Mouse (Mus musculus) adrenal gland, postnatal 4 days (tissue): ENCODE measurements at regions not wholly inside any gene's neighbourhood (a gene's known extent, or its start where the extent isn't known, plus 50 kb on each side); places are given as distances from the start of the nearest gene placed in this dataset.
A peak's percentile ranks its signal among the peaks of the same experiment; 100 is the strongest.

ENCODE experiments used
- DNase-seq, 2 experiments: peaks; one replicate each; pipeline ENCODE4 v3.0.0; 2021 to 2022; ENCODE audit warnings: low spot score in 2 of 2, mixed read lengths in 2 of 2

GRCm38 (mm10) chr15:27258984-27259853 lies 207.3 kb upstream of the Ank start:
- no peak for DNase-seq

GRCm38 (mm10) chr15:27259854-27260191 lies 206.7 kb upstream of the Ank start:
- DNase-seq = no peak

GRCm38 (mm10) chr15:27270203-27270602 lies 196.3 kb upstream of the Ank start:
- DNase-seq = no peak

- DNase-seq = no peak
These were observed 184.2 kb upstream of the Ank start for GRCm38 (mm10) chr15:27282279-27282678.

GRCm38 (mm10) chr15:27303856-27304255 lies 162.6 kb upstream of the Ank start:
- no peak for DNase-seq

GRCm38 (mm10) chr15:27304256-27304655 lies 162.2 kb upstream of the Ank start:
- no peak for DNase-seq

GRCm38 (mm10) chr15:27305035-27305434 lies 161.4 kb upstream of the Ank start:
- DNase-seq = no peak

- DNase-seq = no peak
These were observed 157.8 kb upstream of the Ank start for GRCm38 (mm10) chr15:27308639-27309038.

GRCm38 (mm10) chr15:27315964-27316745 lies 150.3 kb upstream of the Ank start:
- no peak for DNase-seq

GRCm38 (mm10) chr15:27316746-27317129 lies 149.7 kb upstream of the Ank start:
- no peak for DNase-seq

GRCm38 (mm10) chr15:27321915-27322665 lies 144.4 kb upstream of the Ank start:
- DNase-seq = no peak

GRCm38 (mm10) chr15:27325847-27326548 lies 140.5 kb upstream of the Ank start:
- DNase-seq = peak in 1 of 2 experiments; percentile 16

- no peak for DNase-seq
These were observed 140.0 kb upstream of the Ank start for GRCm38 (mm10) chr15:27326549-27326876.

GRCm38 (mm10) chr15:27327744-27328143 lies 138.7 kb upstream of the Ank start:
- DNase-seq = no peak

GRCm38 (mm10) chr15:27328441-27328840 lies 138.0 kb upstream of the Ank start:
- no peak for DNase-seq

- no peak for DNase-seq
These were observed 126.4 kb upstream of the Ank start for GRCm38 (mm10) chr15:27340070-27340469.

- no peak for DNase-seq
These were observed 124.9 kb upstream of the Ank start for GRCm38 (mm10) chr15:27341518-27341976.

GRCm38 (mm10) chr15:27358441-27358840 lies 108.0 kb upstream of the Ank start:
- DNase-seq = no peak

GRCm38 (mm10) chr15:27359271-27359670 lies 107.2 kb upstream of the Ank start:
- no peak for DNase-seq

GRCm38 (mm10) chr15:27374517-27374916 lies 92.0 kb upstream of the Ank start:
- DNase-seq = no peak

- no peak for DNase-seq
These were observed 87.8 kb upstream of the Ank start for GRCm38 (mm10) chr15:27378601-27379094.
